Mouse (Mus musculus): Measurements from ENCODE around the gene Hivep3.

DNA sequence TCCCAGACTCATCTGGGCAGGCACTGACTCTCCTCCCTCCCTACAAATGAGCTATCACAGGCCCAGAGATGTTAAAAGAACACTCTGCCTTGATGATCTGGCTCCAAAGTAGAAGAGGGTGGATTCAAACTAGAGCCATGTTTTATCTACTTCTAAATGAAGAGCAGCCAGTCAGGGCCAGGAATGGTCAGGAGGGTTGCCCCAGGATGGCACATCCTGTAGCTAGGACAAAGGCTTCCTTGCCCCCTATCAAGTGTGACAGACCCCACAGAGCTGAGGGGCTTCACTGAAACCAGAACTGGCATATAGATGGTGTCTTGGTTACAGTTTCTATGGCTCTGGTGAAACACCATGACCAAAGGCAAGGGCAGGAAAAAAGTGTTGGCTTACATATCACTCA is 318.9 kb downstream of the Hivep3 start:
- no peak for TF ChIP-seq EP300 (IDR thresholded peaks at IDR 0.05; ENCODE audit: insufficient read depth, low read depth, low read length)
- no peak for TF ChIP-seq POLR2A (IDR thresholded peaks at IDR 0.05; ENCODE audit: insufficient read depth, low read depth, low read length)
